Mouse (Mus musculus) heart, adult 2 months (tissue): ENCODE measurements around the gene Rhof.

ENCODE experiments used
- CTCF ChIP-seq: fragments of 200-600 bp; IDR thresholded peaks from 2 replicates; pipeline ENCODE4 v1.8.1; 2022; ENCODE audit warnings: antibody characterized with exemption, mild to moderate bottlenecking, moderate library complexity
- EP300 ChIP-seq: fragments of 200-500 bp; IDR thresholded peaks from 2 replicates; pipeline ENCODE4 v1.6.1; 2011; ENCODE audit warnings: low read depth, low read length, control low read depth; ENCODE audit not compliant: insufficient read depth
- POLR2A ChIP-seq: fragments of 200-500 bp; IDR thresholded peaks from 2 replicates; pipeline ENCODE4 v1.6.1; 2011; ENCODE audit warnings: mild to moderate bottlenecking, low read depth, low read length, control low read depth; ENCODE audit not compliant: insufficient read depth

DNA sequence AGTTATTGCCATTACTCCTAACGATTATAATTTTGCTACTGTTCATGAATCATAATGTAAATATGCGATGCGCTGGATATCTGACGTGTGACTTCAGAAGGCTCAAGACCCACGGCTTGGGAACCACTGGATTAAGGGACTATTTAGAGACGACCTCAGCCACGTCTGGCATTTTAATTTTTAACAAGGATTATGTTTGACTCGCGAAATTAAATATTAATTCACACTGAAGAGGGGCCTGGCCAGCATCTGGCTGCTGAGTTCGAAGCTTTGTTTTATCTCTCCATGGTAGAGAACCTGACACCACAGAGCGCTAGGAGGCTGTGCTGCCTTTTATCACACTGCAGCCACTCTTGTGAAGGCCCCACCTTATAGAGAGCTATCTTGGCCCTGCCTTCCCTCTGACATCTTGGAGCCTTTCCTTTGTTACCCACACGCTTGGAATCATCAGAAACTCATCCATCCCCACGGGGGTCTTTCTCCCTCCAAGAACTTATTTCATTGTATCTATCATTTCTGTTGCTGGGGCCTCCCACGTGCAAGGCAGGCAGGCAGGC, 39.3 kb downstream of the Rhof start:
- TF ChIP-seq EP300 (no peak), CTCF (no peak), POLR2A (no peak)
